Mouse (Mus musculus) stomach, embryonic 14.5 days (tissue): ENCODE measurements around the gene Fanci. TPM values are rescaled to one million over a fixed set of nuclear protein-coding genes. Genes with fewer than 3 reads are reported as not detected.

ENCODE experiments used
- ATAC-seq: fragments of 200-750 bp; cut with Nextera tagmentation; 2 replicates; pipeline ENCODE4 v1.8.0; 2017; ENCODE audit warnings: low read depth, moderate TSS enrichment; ENCODE audit not compliant: insufficient number of reproducible peaks, insufficient read depth, low FRiP score
- H3K27ac ChIP-seq: fragments of 300-500 bp; sonication (generic); 2 replicates; pipeline ENCODE4 v1.5.1; 2014; ENCODE audit warnings: mild to moderate bottlenecking, low read length, moderate library complexity, mixed read lengths
- H3K27me3 ChIP-seq: fragments of 300-500 bp; sonication (generic); 2 replicates; pipeline ENCODE4 v1.6.1; 2014; ENCODE audit warnings: low read length, control low read depth, mixed read lengths; ENCODE audit not compliant: control insufficient read depth, insufficient read depth
- H3K36me3 ChIP-seq: fragments of 300-500 bp; sonication (generic); 2 replicates; pipeline ENCODE4 v1.6.1; 2014; ENCODE audit warnings: mild to moderate bottlenecking, control low read depth, low read length, moderate library complexity, mixed read lengths; ENCODE audit not compliant: control insufficient read depth, insufficient read depth
- H3K4me1 ChIP-seq: fragments of 300-500 bp; sonication (generic); 2 replicates; pipeline ENCODE4 v1.6.1; 2014; ENCODE audit warnings: low read length, control low read depth, mixed read lengths; ENCODE audit not compliant: control insufficient read depth, insufficient read depth
- H3K4me2 ChIP-seq: fragments of 300-500 bp; sonication (generic); replicated peaks from 2 replicates; pipeline ENCODE4 v1.6.1; 2014; ENCODE audit warnings: low read depth, low read length, control low read depth
- H3K4me3 ChIP-seq: fragments of 300-500 bp; sonication (generic); 2 replicates; pipeline ENCODE4 v1.5.1; 2014; ENCODE audit warnings: low read depth, low read length, control low read depth
- H3K9ac ChIP-seq: fragments of 300-500 bp; sonication (generic); replicated peaks from 2 replicates; pipeline ENCODE4 v1.6.1; 2014; ENCODE audit warnings: low read depth, mild to moderate bottlenecking, control low read depth, low read length, moderate library complexity, mixed read lengths
- H3K9me3 ChIP-seq: fragments of 300-500 bp; sonication (generic); 2 replicates; pipeline ENCODE4 v1.6.1; 2016; ENCODE audit warnings: low read depth, low read length, control low read depth; ENCODE audit not compliant: control insufficient read depth
- WGBS: fragments of 180-500 bp; shearing (Covaris S2); extraction: QIAGEN DNeasy Blood & Tissue Kit; methylation state at CpG from one replicate; pipeline ENCODE4 v1.1.7; 2014; 5-methylcytosine and 5-hydroxymethylcytosine counted together
- polyA plus RNA-seq: library from polyadenylated mRNA; unstranded; fragments of >200 nt; fragmentation: Nextera tagmentation; extraction: Ambion mirVana; gene quantifications from 2 replicates; pipeline ENCODE4 v1.2.1, GENCODE M21; 2014

Fanci gene
- polyA plus RNA-seq, 1 experiment from 2014 or later, result 11.4 TPM

DNA sequence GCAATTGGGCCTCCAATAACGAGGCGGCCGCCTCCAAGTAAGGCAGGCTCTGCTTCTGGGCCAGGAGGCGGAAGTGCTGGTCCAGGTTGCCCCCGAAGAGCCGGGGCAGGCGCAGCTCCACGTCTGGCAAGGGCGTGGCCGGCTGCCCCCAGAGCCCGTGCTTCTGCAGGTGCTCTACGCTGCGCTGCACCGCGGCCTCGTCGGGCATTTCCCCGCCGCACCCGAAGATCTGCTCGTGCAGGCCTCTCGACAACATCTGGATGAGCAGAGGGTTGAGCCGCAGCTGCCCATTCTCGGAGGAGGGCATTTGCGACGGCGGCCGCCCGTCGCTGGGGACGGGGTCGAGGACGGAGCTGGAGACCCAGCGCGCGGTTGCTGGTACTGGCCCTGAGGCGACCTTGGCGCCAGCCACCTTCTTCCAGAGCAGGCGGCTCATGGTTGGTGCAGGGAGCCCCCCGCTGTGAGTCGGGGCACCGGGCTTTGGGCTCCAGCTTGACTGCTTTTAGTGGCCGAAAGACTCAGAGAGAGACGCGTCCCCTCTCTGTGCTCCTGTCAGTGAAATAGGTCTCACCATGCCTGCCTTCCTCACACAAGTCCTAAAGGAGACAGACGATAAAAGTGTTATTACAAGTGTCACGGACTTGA, 73.2 kb downstream of the Fanci start:
- Histone ChIP-seq H3K4me3 (peak overlapping the region; percentile 82), H3K27ac (no peak overlapping the region), H3K27me3 (no peaks in the 10 kb centered on the region), H3K36me3 (peaks cover 35% of the 10 kb centered on the region), H3K9me3 (no peaks in the 10 kb centered on the region), H3K4me2 (peak overlapping the region; percentile 96), H3K9ac (peak overlapping the region; percentile 63), H3K4me1 (peaks cover 11% of the 10 kb centered on the region)
- 8% methylated on average over 47 of the region's 47 CpGs for WGBS
- no peak for ATAC-seq

DNA sequence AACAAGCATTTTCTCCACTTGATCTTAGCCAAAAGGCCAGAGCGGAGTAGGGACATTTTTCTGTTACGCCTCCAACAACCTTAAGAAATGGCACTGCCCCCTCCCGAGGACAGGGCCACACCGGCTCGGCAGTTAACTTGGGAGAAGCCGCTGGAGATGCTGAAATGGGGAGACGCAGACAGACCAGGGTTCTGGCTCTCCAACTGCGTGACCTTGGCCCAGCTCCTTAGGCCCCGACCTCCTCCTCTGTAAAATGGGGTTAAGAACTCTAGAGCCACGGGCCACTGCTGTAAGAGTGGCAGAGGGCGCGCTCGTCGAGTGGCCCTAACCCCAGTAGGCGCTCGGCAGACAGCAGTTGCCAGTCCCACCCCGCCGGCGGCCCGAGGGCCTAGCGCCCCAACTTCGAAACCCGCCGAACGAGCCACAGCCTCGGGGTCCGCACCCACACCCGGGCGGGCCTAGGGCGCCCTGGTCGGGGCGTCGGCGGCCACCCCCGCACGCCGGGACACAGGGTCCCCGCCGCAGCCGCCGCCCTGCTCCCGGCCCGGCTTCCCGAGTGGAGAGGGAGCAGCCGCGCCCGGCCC, 73.8 kb downstream of the Fanci start:
- peak; percentile 43 for ATAC-seq
- H3K4me1 ChIP-seq, result peaks cover 11% of the 10 kb centered on the region
- H3K27me3 ChIP-seq, result no peaks in the 10 kb centered on the region
- peak overlapping the region; percentile 96 for H3K4me2 ChIP-seq
- peak overlapping the region; percentile 82 for H3K4me3 ChIP-seq
- peak overlapping the region; percentile 63 for H3K9ac ChIP-seq
- H3K27ac ChIP-seq, result peak overlapping the region; percentile 62
- no peaks in the 10 kb centered on the region for H3K9me3 ChIP-seq
- peaks cover 28% of the 10 kb centered on the region for H3K36me3 ChIP-seq
- WGBS, result under 1% methylated on average over 44 of the region's 47 CpGs

DNA sequence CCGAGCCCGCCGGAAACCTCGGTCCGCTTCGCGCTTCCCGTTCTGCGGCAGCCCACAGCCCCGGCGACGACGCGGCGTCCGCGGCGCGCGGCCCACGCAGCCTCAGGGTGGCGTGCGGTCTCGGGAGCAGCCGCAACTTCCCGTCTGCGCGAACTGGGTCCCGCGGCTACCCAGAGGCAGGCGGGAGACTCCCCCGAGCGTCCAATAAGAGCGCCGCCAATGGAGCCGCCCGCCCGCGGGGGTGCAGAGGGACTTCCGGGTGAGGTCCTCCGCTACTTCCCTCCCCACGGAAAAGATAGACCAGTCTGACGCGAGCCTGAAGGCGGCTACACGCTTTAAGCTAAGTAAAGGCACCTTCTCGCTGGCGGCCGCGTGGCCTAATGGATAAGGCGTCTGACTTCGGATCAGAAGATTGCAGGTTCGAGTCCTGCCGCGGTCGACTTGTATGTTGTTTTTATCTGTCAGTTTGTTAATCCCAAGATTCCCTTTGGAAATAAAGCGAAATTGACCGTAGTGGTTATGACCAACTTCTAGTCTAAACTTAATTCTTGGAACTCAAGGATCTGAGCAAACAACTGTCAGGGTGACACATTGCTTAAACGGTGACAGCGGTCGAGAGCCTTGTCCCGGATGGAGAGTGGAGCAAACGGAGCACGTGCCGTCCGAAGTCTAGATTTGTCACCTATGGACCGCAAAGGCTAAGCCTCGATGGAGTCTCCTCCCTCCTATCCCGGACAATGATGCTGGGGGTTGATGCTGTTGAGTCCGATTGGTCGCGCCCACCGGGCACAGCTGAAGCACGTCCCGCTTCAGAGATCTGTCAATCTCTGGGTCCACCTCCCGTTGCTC, 74.5 kb downstream of the Fanci start, which contains the start of gene Polg:
TSS of gene Polg (minus strand) at position 310 of the 849 bp plus-strand sequence.
- H3K36me3 ChIP-seq, result peaks cover 21% of the 10 kb centered on the region
- peak within 1 kb of the TSS; percentile 63 for H3K9ac ChIP-seq
- peak within 1 kb of the TSS; percentile 96 for H3K4me2 ChIP-seq
- no peaks in the 10 kb centered on the region for H3K9me3 ChIP-seq
- H3K4me3 ChIP-seq, result peak within 1 kb of the TSS; percentile 82
- WGBS, result under 1% methylated on average over 70 of the region's 76 CpGs
- H3K4me1 ChIP-seq, result peaks cover 11% of the 10 kb centered on the region
- H3K27me3 ChIP-seq, result no peaks in the 10 kb centered on the region
- H3K27ac ChIP-seq, result peak within 1 kb of the TSS; percentile 62
- ATAC-seq, result peak; percentile 93

DNA sequence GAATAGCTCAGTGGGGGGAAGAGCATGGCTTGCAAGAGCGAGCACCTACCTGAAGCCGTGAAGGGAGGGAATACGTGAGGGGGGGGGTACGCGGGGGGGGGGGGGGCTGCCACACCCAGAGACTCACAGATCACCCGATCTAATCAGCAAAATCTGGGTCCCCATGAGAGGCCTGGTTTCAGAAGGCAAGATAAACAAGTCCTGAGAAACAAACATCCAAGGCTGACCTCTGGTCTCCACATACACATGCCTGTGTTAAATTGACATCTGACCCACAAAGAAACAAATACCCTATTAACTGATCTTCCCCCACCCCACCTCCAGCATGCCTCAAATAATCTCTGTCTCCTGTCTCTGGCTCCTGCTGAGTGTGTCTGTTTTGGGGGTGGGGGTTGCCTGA, 76.2 kb downstream of the Fanci start:
- ATAC-seq, result no peak
- Histone ChIP-seq H3K9me3 (no peaks in the 10 kb centered on the region), H3K27me3 (no peaks in the 10 kb centered on the region), H3K27ac (no peak overlapping the region), H3K4me1 (peaks cover 11% of the 10 kb centered on the region), H3K9ac (no peak overlapping the region), H3K4me3 (peak overlapping the region; percentile 82; the same call in 1 of the 2 replicates), H3K4me2 (peak overlapping the region; percentile 81), H3K36me3 (peaks cover 8% of the 10 kb centered on the region; the same call in 1 of the 2 replicates)
- 7% methylated on average over 4 of the region's 6 CpGs for WGBS

DNA sequence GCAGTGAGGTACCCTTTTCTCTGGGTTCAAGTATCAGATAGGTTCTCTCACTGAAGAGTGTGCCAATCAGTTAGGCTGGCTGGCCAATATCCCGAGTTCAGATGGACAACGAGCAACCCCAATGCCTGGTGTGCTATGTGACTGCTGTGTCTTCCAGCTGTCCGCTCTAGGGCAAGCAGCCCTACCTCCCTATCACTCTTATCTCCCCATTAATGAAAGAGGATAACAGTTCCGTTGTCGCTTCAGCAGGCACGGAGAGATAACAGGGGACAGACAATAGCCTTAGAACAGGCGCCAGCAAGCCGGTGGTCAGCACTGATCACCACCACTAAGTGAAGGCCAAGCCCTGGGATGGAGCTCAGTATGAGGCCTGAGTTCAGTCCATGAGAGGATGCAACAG, 77.3 kb downstream of the Fanci start:
- Histone ChIP-seq H3K36me3 (peaks cover 4% of the 10 kb centered on the region; the same call in 1 of the 2 replicates), H3K4me1 (peaks cover 10% of the 10 kb centered on the region), H3K27me3 (no peaks in the 10 kb centered on the region), H3K9ac (no peak overlapping the region), H3K4me3 (no peak overlapping the region), H3K9me3 (no peaks in the 10 kb centered on the region), H3K4me2 (no peak overlapping the region), H3K27ac (no peak overlapping the region)
- 41% methylated on average over 8 of the region's 8 CpGs for WGBS
- no peak for ATAC-seq

DNA sequence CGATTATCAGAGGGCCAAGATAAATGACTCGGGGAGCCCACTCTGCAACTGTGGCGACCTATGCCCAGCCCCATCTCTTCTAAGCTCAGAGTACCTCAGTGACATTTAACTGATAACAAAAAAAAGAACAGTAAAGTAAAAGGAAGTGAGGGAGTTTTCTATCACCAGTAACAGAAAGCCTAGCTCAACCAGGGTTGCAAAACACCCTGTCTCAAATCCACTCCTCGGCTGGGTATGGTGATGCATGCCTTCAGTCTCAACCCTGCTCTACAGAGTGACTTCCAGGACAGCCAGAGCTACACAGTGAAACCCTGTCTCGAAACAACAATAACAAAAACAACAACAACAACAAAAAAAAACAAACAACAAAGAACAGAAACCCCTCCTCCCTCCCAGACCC, 78.0 kb downstream of the Fanci start:
- ATAC-seq, result no peak
- no peaks in the 10 kb centered on the region for H3K9me3 ChIP-seq
- H3K4me1 ChIP-seq, result peaks cover 3% of the 10 kb centered on the region
- H3K27me3 ChIP-seq, result no peaks in the 10 kb centered on the region
- H3K9ac ChIP-seq, result no peak overlapping the region
- H3K4me3 ChIP-seq, result no peak overlapping the region
- 0 out of 2 replicates have a peak, but pooled peaks cover under 1% of the 10 kb centered on the region for H3K36me3 ChIP-seq
- no peak overlapping the region for H3K27ac ChIP-seq
- H3K4me2 ChIP-seq, result no peak overlapping the region
- WGBS, result 56% methylated on average over 5 of the region's 5 CpGs

DNA sequence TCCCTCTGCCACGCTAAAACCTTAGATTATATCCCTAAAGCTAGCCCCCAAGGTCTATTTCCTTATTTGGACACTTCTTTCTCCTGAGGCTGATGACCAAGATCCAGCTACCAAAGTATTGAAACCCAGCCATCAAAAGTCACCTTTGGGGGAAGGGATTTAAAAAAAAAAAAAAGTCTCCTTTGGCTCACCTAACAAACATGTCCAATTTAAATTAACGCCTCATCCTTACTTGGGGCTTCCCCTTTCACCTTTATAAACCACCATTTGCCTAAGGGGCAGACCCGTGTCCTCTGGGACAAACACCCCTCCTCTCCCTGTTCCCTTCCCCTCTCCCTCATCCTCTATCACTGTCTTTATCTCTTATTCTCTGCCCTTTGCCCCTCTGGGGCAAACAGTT, 79.0 kb downstream of the Fanci start:
- no peaks in the 10 kb centered on the region for H3K27me3 ChIP-seq
- H3K4me2 ChIP-seq, result no peak overlapping the region
- H3K36me3 ChIP-seq, result no peaks in the 10 kb centered on the region
- ATAC-seq, result no peak
- no peak overlapping the region for H3K27ac ChIP-seq
- H3K9me3 ChIP-seq, result no peaks in the 10 kb centered on the region
- H3K4me1 ChIP-seq, result no peaks in the 10 kb centered on the region
- no peak overlapping the region for H3K4me3 ChIP-seq
- no peak overlapping the region for H3K9ac ChIP-seq
- 42% methylated on average over 3 of the region's 3 CpGs for WGBS

DNA sequence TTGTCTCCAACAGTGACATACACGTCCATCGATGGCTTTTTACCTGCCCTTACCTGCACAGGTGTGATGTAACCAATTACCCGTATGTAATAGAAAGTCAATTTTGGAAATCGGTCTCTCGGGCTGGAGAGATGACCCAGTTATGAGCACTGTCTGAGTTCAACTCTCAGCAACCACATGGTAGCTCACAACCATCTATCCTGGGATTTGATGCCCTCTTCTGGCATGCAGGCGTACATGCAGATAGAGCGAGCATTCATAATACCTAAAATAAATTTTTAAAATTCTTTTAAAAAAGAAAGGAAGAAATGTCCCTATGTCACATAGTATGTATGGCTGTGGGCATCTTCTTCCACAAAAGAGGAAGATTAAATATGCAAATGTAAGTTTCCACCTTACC, 79.7 kb downstream of the Fanci start:
- Histone ChIP-seq H3K27me3 (no peaks in the 10 kb centered on the region), H3K4me1 (no peaks in the 10 kb centered on the region), H3K9me3 (no peaks in the 10 kb centered on the region), H3K27ac (no peak overlapping the region), H3K4me2 (no peak overlapping the region), H3K36me3 (no peaks in the 10 kb centered on the region), H3K9ac (no peak overlapping the region), H3K4me3 (no peak overlapping the region)
- no peak for ATAC-seq
- 67% methylated on average over 7 of the region's 7 CpGs for WGBS
